Mouse (Mus musculus) CH12.LX (cell line): ENCODE results near the gene Cald1. TPM values are rescaled to one million over a fixed set of nuclear protein-coding genes. Genes with fewer than 3 reads are reported as not detected.

ENCODE experiments used
- DNase-seq: peaks from one replicate; pipeline ENCODE4 v3.0.0-alpha.2; 2013; ENCODE audit errors: extremely low read depth
- H3K27ac ChIP-seq: 2 replicates; pipeline ENCODE4 v1.5.1; 2012; ENCODE audit warnings: low read depth, mild to moderate bottlenecking, control low read depth, moderate library complexity; ENCODE audit not compliant: insufficient read depth
- H3K27me3 ChIP-seq: replicated peaks from 2 replicates; pipeline ENCODE3; 2012; ENCODE audit warnings: inconsistent platforms
- H3K36me3 ChIP-seq, 2 experiments: replicated peaks in 1 of 2; 2 replicates each; pipeline versions ENCODE3 to v1.6.1; 2012; ENCODE audit warnings: inconsistent platforms in 1 of 2, low read length in 1 of 2, mild to moderate bottlenecking in 1 of 2, mixed read lengths in 1 of 2, moderate library complexity in 1 of 2; ENCODE audit not compliant: control insufficient read depth in 1 of 2, insufficient read depth in 1 of 2
- H3K4me1 ChIP-seq, 2 experiments: 2 replicates each; pipeline ENCODE4 v1.6.1; 2012; ENCODE audit warnings: inconsistent platforms in 1 of 2, moderate library complexity in 1 of 2; ENCODE audit not compliant: insufficient read depth in 2 of 2, control insufficient read depth in 1 of 2
- H3K4me2 ChIP-seq: 2 replicates; pipeline ENCODE4 v1.6.1; 2012; ENCODE audit warnings: low read depth, mild to moderate bottlenecking, control low read depth; ENCODE audit not compliant: poor library complexity, insufficient read depth, severe bottlenecking
- H3K4me3 ChIP-seq, 3 experiments: fragments of 150-350 bp in 1 of 3; sonication (generic) in 1 of 3; replicated peaks in 1 of 3; 2 replicates each; pipeline versions ENCODE3 to v1.5.1; 2011 to 2012; ENCODE audit warnings: low read depth in 2 of 3, low read length in 2 of 3, mild to moderate bottlenecking in 2 of 3, moderate library complexity in 2 of 3, control low read depth in 1 of 3, improper control_type of control experiment in 1 of 3, inconsistent platforms in 1 of 3, mixed read lengths in 1 of 3; ENCODE audit not compliant: poor library complexity in 1 of 3
- H3K79me2 ChIP-seq: replicated peaks from 2 replicates; pipeline ENCODE4 v1.6.1; 2012; ENCODE audit warnings: mild to moderate bottlenecking, moderate library complexity; ENCODE audit not compliant: control insufficient read depth, poor library complexity, insufficient read depth, severe bottlenecking; ENCODE audit errors: extremely low read depth
- H3K9ac ChIP-seq: 2 replicates; pipeline ENCODE4 v1.6.1; 2012; ENCODE audit warnings: low read depth, mild to moderate bottlenecking, control low read depth, moderate library complexity; ENCODE audit not compliant: insufficient read depth
- H3K9me3 ChIP-seq: replicated peaks from 2 replicates; pipeline ENCODE3; 2012; ENCODE audit warnings: low read length, inconsistent platforms, mixed read lengths
- CHD1 ChIP-seq: IDR thresholded peaks from 2 replicates; pipeline ENCODE4 v1.6.1; 2012; ENCODE audit warnings: low read depth, low read length, improper control_type of control experiment, inconsistent platforms
- CHD2 ChIP-seq: IDR thresholded peaks from 2 replicates; pipeline ENCODE4 v1.6.1; 2011; ENCODE audit warnings: low read length, improper control_type of control experiment
- ELF1 ChIP-seq: IDR thresholded peaks from 2 replicates; pipeline ENCODE4 v1.6.1; 2014; ENCODE audit warnings: low read depth, mild to moderate bottlenecking, inconsistent platforms, low read length, improper control_type of control experiment
- EP300 ChIP-seq: IDR thresholded peaks from 2 replicates; pipeline ENCODE4 v1.6.1; 2011; ENCODE audit warnings: low read length, improper control_type of control experiment
- GABPA ChIP-seq: IDR thresholded peaks from 2 replicates; pipeline ENCODE4 v1.6.1; 2012; ENCODE audit warnings: low read depth, low read length, improper control_type of control experiment, inconsistent platforms; ENCODE audit not compliant: insufficient replicate concordance
- JUND ChIP-seq: conservative IDR thresholded peaks from 2 replicates; pipeline ENCODE4 v1.6.1; 2011; ENCODE audit warnings: low read depth, low read length, improper control_type of control experiment
- MAFK ChIP-seq: IDR thresholded peaks from 2 replicates; pipeline ENCODE4 v1.6.1; 2011; ENCODE audit warnings: low read length, improper control_type of control experiment; ENCODE audit not compliant: insufficient replicate concordance
- MAZ ChIP-seq: IDR thresholded peaks from 2 replicates; pipeline ENCODE4 v1.6.1; 2012; ENCODE audit warnings: low read depth, mild to moderate bottlenecking, inconsistent platforms, low read length, improper control_type of control experiment, moderate library complexity
- MEF2A ChIP-seq: IDR thresholded peaks from 2 replicates; pipeline ENCODE4 v1.6.1; 2014; ENCODE audit warnings: low read depth, mild to moderate bottlenecking, inconsistent platforms, low read length, improper control_type of control experiment, borderline replicate concordance
- NELFE ChIP-seq: IDR thresholded peaks from 2 replicates; pipeline ENCODE4 v1.6.1; 2011; ENCODE audit warnings: low read depth, low read length, improper control_type of control experiment
- NRF1 ChIP-seq: IDR thresholded peaks from 2 replicates; pipeline ENCODE4 v1.6.1; 2014; ENCODE audit warnings: low read depth, mild to moderate bottlenecking, inconsistent platforms, low read length, improper control_type of control experiment, moderate library complexity
- POLR2A ChIP-seq: IDR thresholded peaks from 2 replicates; pipeline ENCODE4 v1.6.1; 2011; ENCODE audit warnings: low read depth, mild to moderate bottlenecking, improper control_type of control experiment, low read length
- POLR2AphosphoS2 ChIP-seq: IDR thresholded peaks from 2 replicates; pipeline ENCODE4 v1.6.1; 2011; ENCODE audit warnings: low read depth, low read length, improper control_type of control experiment
- RAD21 ChIP-seq: IDR thresholded peaks from 2 replicates; pipeline ENCODE4 v1.6.1; 2011; ENCODE audit warnings: low read depth, mild to moderate bottlenecking, low read length, improper control_type of control experiment, moderate library complexity
- RCOR1 ChIP-seq: conservative IDR thresholded peaks from 2 replicates; pipeline ENCODE4 v1.6.1; 2012; ENCODE audit warnings: low read depth, mild to moderate bottlenecking, inconsistent platforms, low read length, improper control_type of control experiment
- SIN3A ChIP-seq: IDR thresholded peaks from 2 replicates; pipeline ENCODE4 v1.6.1; 2012; ENCODE audit warnings: low read length, improper control_type of control experiment, inconsistent platforms
- SMC3 ChIP-seq: IDR thresholded peaks from 2 replicates; pipeline ENCODE4 v1.6.1; 2011; ENCODE audit warnings: low read depth, low read length, improper control_type of control experiment
- TBP ChIP-seq: conservative IDR thresholded peaks from 2 replicates; pipeline ENCODE4 v1.6.1; 2011; ENCODE audit warnings: low read depth, low read length, improper control_type of control experiment
- TCF12 ChIP-seq: IDR thresholded peaks from 2 replicates; pipeline ENCODE4 v1.6.1; 2014; ENCODE audit warnings: low read depth, mild to moderate bottlenecking, inconsistent platforms, low read length, improper control_type of control experiment
- UBTF ChIP-seq: IDR thresholded peaks from 2 replicates; pipeline ENCODE4 v1.6.1; 2012; ENCODE audit warnings: low read depth, mild to moderate bottlenecking, inconsistent platforms, low read length, improper control_type of control experiment, moderate library complexity
- ZC3H11A ChIP-seq: IDR thresholded peaks from 2 replicates; pipeline ENCODE4 v1.6.1; 2012; ENCODE audit warnings: low read depth, mild to moderate bottlenecking, inconsistent platforms, low read length, improper control_type of control experiment
- ZKSCAN1 ChIP-seq: IDR thresholded peaks from 2 replicates; pipeline ENCODE4 v1.6.1; 2012; ENCODE audit warnings: low read depth, inconsistent platforms, low read length, improper control_type of control experiment, borderline replicate concordance
- ZNF384 ChIP-seq: IDR thresholded peaks from 2 replicates; pipeline ENCODE4 v1.6.1; 2012; ENCODE audit warnings: low read depth, low read length, improper control_type of control experiment, inconsistent platforms
- dilution Hi-C: fragments of 300-500 bp; cut with MboI; formaldehyde crosslinking; loops from 2 replicates; pipeline ENCODE4 v1.14.3; 2020; ENCODE audit warnings: low sequenced_read_pairs; ENCODE audit not compliant: extremely low pct_unique_long_range_greater_than_20kb, extremely low pct_ligation_motif_present
- in situ Hi-C: fragments of 300-500 bp; cut with MboI; formaldehyde crosslinking; loops from 3 replicates; pipeline ENCODE4 v1.14.3; 2019; ENCODE audit warnings: low sequenced_read_pairs, low pct_ligation_motif_present, low pct_unique_long_range_greater_than_20kb, mixed read lengths
- polyA plus RNA-seq: library from polyadenylated mRNA; unstranded; fragments of >175 nt; gene quantifications from 2 replicates; pipeline ENCODE4 v1.2.1, GENCODE M21; 2012; ENCODE audit warnings: low read depth; ENCODE audit not compliant: insufficient read length
- total RNA-seq, 2 experiments: library from RNA; depleted of rRNA; stranded (reverse); fragments of 300-350 nt in 1 of 2; fragments of >200 nt in 1 of 2; gene quantifications; 2 replicates each; pipeline ENCODE4 v1.2.3; 2012 to 2014

Cald1 gene
- total and polyA plus RNA-seq, 3 experiments: 0.55 to 4.0 (median 1.1) TPM

DNA sequence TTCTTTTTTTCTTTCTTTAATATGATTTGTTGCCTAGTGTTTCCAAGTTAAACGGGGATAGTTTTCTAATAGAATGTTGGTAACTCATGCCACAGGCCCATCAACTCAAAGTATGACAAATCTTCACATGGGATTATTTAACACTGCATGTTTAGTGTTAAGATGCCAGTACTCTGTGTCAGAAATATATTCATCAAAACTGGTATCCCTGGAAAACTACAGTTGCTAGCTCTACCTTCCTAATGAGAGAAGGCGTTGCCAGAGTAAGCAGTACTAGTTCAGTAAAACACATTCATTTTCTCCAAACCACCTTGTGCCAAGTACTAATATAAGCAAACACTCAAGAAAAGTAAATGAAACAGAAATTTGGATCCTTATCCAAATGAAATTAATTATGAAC is 171.7 kb downstream of the Cald1 start:
- dilution Hi-C loops (no loop called here), in situ Hi-C loops (no loop called here)
- no peaks in the 10 kb centered on the region for H3K79me2 ChIP-seq
- H3K4me1 ChIP-seq: no peaks in the 10 kb centered on the region
- DNase-seq: no peak
- H3K36me3 ChIP-seq: no peaks in the 10 kb centered on the region
- H3K27me3 ChIP-seq: no peaks in the 10 kb centered on the region
- TF ChIP-seq SIN3A (no peak), EP300 (no peak), POLR2AphosphoS2 (no peak), POLR2A (no peak), ZC3H11A (no peak), MAFK (no peak), ELF1 (no peak), MAZ (no peak), JUND (no peak), NRF1 (no peak), TCF12 (no peak), SMC3 (no peak), CHD1 (no peak), UBTF (no peak), CHD2 (no peak), NELFE (no peak), GABPA (no peak), ZNF384 (no peak), MEF2A (no peak)
- H3K27ac ChIP-seq: no peak overlapping the region
- no peak overlapping the region for H3K9ac ChIP-seq
- H3K9me3 ChIP-seq: no peaks in the 10 kb centered on the region
- H3K4me2 ChIP-seq: no peak overlapping the region
- no peak overlapping the region for H3K4me3 ChIP-seq

DNA sequence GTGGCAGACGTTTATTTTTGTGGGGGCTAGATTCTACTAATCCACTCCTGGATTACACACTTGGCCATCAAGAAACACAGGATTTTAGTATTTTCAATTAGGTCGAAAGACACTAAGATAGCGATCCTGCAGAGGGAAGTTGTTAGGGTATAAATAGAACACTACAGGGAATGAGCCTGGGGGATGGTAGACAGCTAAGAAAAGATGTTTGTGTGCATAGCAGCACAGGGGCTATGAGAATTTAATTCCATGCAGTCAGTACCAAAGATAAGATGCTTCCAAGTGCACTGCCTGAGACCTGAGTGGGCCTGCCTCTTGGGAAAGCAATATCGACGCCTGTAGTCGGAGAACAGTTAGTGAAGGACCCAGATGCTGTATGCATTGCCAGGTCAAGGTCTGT is 172.2 kb downstream of the Cald1 start:
- no peaks in the 10 kb centered on the region for H3K4me1 ChIP-seq
- dilution Hi-C loops: no loop called here
- H3K4me3 ChIP-seq: no peak overlapping the region
- no peak overlapping the region for H3K9ac ChIP-seq
- H3K9me3 ChIP-seq: no peaks in the 10 kb centered on the region
- in situ Hi-C loops: no loop called here
- no peaks in the 10 kb centered on the region for H3K36me3 ChIP-seq
- no peaks in the 10 kb centered on the region for H3K79me2 ChIP-seq
- TF ChIP-seq SMC3 (no peak), TBP (no peak), RAD21 (no peak), CHD2 (no peak), ZKSCAN1 (no peak), RCOR1 (no peak)
- no peaks in the 10 kb centered on the region for H3K27me3 ChIP-seq
- DNase-seq: no peak
- no peak overlapping the region for H3K4me2 ChIP-seq
- no peak overlapping the region for H3K27ac ChIP-seq
